Mouse (Mus musculus): ENCODE measurements around the gene Omg. TPM values are rescaled to one million over a fixed set of nuclear protein-coding genes. Genes with fewer than 3 reads are reported as not detected.

Omg gene
- polyA plus RNA-seq (2015; fragmentation: Nextera tagmentation; extraction: Ambion mirVana), result 0.22 and 0.33 TPM in 2 replicates

DNA sequence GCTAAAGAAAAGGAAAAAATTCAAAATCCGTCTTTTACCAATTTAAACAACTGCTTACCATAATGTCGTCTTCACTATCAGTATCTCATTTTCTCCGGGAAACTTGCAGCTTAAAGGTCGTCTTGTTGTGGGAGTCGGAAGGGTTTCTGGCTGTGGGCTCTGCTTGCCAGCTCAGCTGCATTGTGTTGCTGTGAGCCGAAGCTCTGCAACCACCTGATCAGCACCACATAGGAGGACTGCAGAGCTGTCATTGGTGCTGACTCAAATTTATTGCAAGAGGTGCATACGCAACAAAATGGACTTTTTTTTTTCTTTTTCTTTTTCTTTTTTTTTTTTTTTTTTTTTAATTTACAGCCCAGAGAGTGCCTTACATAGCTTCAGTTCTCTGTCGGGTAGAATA lies at the start of gene Omg:
Omg (minus strand) TSS at position 240 of the 400 bp plus-strand sequence.
- Histone ChIP-seq H3K4me1 (no peaks in the 10 kb centered on the region), H3K9me3 (no peaks in the 10 kb centered on the region), H3K27me3 (replicated peaks) (no peaks in the 10 kb centered on the region), H3K9ac (no peak within 1 kb of the TSS), H3K27ac (no peak within 1 kb of the TSS), H3K4me3 (replicated peaks) (no peak within 1 kb of the TSS), H3K36me3 (no peaks in the 10 kb centered on the region), H3K4me2 (no peak within 1 kb of the TSS)
- no peak for ATAC-seq (ENCODE audit: insufficient read depth, low FRiP score, low read depth)
- WGBS, result 55% methylated on average over 8 of the region's 8 CpGs

DNA sequence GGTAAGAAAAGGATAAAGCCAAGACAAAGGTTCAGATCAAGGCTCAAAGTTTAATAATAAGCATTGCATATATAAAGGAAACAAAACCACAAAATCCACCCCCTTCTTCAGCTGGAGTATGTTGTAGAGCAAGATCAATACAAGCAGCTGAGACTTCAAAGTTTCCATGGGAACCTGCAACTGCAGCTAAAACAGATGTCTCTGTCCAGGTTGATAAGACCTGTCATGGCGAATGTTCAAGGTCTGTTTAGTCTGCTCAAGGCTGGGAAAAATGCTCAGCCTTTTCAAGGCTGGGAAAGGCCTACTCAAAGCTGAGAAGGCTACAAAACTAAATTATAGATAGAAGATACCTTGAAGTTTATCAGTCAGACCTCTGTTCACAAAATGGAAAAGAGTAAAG lies 48.7 kb upstream of the Omg start:
- WGBS, result 64% methylated on average over 1 of the region's 1 CpGs
- Histone ChIP-seq H3K27me3 (replicated peaks) (no peaks in the 10 kb centered on the region), H3K4me2 (no peak overlapping the region), H3K4me3 (replicated peaks) (no peak overlapping the region), H3K9me3 (no peaks in the 10 kb centered on the region), H3K27ac (no peak overlapping the region), H3K36me3 (peaks cover 19% of the 10 kb centered on the region), H3K9ac (no peak overlapping the region), H3K4me1 (no peaks in the 10 kb centered on the region)
- ATAC-seq (ENCODE audit: insufficient read depth, low FRiP score, low read depth), result no peak

DNA sequence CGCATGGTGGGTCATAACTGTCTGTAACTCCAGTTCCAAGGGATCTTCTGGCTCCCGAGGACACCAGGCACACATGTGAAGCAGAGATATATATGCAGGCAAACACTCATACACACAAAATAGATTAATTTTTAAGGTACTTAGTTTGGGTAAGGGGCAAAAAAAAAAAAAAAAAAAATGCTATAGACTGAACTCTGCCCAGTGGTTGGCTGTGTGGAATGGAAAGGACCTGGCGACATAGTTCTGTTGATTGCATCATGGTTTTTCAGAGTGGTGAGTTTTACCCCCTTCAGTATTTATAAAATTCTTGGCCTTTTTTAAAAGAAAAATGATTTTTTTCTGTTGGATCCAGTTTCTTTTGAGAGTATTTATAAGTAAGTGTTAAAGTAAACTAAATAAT lies 32.4 kb upstream of the Omg start:
- Histone ChIP-seq H3K4me3 (replicated peaks) (no peak overlapping the region), H3K36me3 (peaks cover 9% of the 10 kb centered on the region; the same call in 1 of the 2 replicates)
- 94% methylated on average over 3 of the region's 3 CpGs for WGBS

DNA sequence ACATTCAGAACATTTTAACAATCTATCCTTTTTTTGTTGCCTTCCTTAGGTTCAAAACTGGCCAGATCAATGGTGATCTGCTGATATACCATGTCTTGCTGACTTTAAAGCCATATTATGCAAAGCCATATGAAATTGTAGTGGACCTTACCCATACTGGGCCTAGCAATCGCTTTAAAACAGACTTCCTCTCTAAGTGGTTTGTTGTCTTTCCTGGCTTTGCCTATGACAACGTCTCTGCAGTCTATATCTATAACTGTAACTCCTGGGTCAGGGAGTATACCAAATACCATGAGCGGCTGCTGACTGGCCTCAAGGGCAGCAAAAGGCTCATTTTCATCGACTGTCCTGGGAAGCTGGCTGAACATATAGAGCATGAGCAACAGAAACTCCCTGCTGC lies 31.7 kb upstream of the Omg start:
- Histone ChIP-seq H3K9ac (no peak overlapping the region), H3K27me3 (replicated peaks) (no peaks in the 10 kb centered on the region), H3K4me3 (replicated peaks) (no peak overlapping the region), H3K27ac (no peak overlapping the region), H3K36me3 (peaks cover 9% of the 10 kb centered on the region; the same call in 1 of the 2 replicates), H3K4me1 (peaks cover 6% of the 10 kb centered on the region; the same call in 1 of the 2 replicates), H3K9me3 (no peaks in the 10 kb centered on the region), H3K4me2 (no peak overlapping the region)
- 80% methylated on average over 4 of the region's 4 CpGs for WGBS
- no peak for ATAC-seq (ENCODE audit: insufficient read depth, low FRiP score, low read depth)

More for the DNA sequence above, 32.4 kb upstream of the Omg start:
- Histone ChIP-seq H3K4me1 (peaks cover 6% of the 10 kb centered on the region; the same call in 1 of the 2 replicates), H3K4me2 (no peak overlapping the region), H3K27ac (no peak overlapping the region), H3K27me3 (replicated peaks) (no peaks in the 10 kb centered on the region), H3K9ac (no peak overlapping the region), H3K9me3 (no peaks in the 10 kb centered on the region)
- no peak for ATAC-seq (ENCODE audit: insufficient read depth, low FRiP score, low read depth)

DNA sequence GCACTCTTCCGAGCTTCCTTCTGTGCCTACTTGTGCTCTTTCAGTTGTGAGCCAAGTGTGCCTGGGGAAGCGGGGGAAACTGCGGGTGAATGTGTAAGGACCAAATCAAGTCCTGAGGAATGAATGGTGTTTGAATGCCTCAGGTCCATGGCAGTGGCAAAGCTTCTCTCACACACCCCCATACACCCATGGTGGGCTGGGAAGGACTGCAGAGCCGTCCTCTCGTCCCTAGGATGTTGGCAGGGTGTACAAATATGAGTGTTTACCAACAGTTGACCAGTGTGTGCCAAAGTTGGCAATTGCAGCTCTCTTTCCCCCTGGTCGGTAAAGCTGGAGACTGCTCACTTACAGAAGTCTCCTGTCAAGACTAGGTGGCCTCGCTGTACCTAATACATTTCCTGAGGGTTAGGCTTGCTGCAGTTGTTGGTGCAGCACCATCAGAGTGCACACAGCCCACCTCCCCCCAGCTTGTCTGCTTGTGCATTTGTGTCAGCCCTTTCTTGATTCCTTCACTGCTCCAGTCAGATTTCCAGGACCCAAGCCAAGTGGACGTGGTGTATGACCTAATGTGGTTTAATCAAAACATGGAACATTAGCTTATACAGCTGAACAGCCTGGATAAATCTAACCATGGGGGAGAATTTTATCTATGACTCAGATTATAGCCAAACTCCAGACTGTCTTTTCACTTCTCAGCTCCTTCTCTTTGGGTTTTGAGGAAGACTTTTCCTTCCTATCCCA lies 30.2 kb upstream of the Omg start:
- Histone ChIP-seq H3K4me2 (no peak overlapping the region), H3K9me3 (no peaks in the 10 kb centered on the region), H3K9ac (no peak overlapping the region), H3K36me3 (peaks cover 9% of the 10 kb centered on the region; the same call in 1 of the 2 replicates), H3K4me3 (replicated peaks) (no peak overlapping the region), H3K27ac (peak overlapping the region; percentile 76; the same call in 1 of the 2 replicates), H3K27me3 (replicated peaks) (no peaks in the 10 kb centered on the region), H3K4me1 (peaks cover 6% of the 10 kb centered on the region; the same call in 1 of the 2 replicates)
- WGBS, result 71% methylated on average over 8 of the region's 8 CpGs
- ATAC-seq (ENCODE audit: insufficient read depth, low FRiP score, low read depth), result peak; percentile 39; the same call in 1 of the 2 replicates

DNA sequence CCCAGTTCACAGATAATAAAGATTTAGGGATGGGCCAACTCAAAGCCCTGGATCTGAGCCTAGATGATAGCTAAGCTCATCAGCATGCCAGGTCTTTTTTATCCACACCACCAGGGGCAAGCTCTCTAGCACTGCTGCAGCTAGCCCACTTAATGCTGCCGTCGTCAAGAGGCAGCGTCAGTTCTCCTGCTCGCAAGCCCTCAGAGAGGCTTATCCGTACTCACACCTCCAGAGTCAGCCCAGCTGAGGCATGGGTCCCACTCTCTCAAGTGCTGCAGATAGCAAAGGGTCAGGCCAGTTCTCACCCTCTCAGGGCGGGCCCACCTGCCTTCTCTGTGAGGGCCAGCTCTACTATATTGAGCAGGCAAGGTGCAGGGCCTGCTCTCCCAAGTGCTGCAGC lies 29.4 kb upstream of the Omg start:
- ATAC-seq (ENCODE audit: insufficient read depth, low FRiP score, low read depth), result no peak

DNA sequence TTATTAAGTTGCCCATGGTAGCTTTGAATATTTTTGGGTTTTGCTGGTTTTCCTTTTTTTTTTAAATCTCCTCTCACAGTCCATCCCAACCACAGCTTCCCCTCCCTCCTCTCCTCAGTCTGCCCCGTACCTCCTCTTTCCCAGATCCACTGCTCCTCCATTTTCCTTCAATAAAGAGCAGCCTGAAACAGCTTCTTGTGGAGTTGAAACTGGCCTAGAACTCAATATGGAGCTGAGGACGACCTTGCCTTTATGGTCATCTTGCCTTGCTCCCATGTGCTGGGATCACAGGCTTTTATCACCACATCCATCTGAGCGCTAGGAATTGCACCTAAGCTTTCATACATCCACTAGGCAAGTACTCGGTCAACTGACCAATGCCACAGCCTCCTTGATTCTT lies 27.6 kb upstream of the Omg start:
- H3K9ac ChIP-seq, result no peak overlapping the region
- no peaks in the 10 kb centered on the region for H3K9me3 ChIP-seq
- no peak overlapping the region for H3K27ac ChIP-seq
- H3K4me3 ChIP-seq (replicated peaks), result no peak overlapping the region
- H3K27me3 ChIP-seq (replicated peaks), result no peaks in the 10 kb centered on the region
- H3K4me1 ChIP-seq, result peaks cover 6% of the 10 kb centered on the region; the same call in 1 of the 2 replicates
- 88% methylated on average over 4 of the region's 4 CpGs for WGBS
- 0 out of 2 replicates have a peak, but pooled peaks cover 3% of the 10 kb centered on the region for H3K36me3 ChIP-seq
- ATAC-seq (ENCODE audit: insufficient read depth, low FRiP score, low read depth), result no peak
- H3K4me2 ChIP-seq, result no peak overlapping the region

More for the DNA sequence above, 29.4 kb upstream of the Omg start:
- Histone ChIP-seq H3K4me2 (no peak overlapping the region), H3K27me3 (replicated peaks) (no peaks in the 10 kb centered on the region), H3K27ac (no peak overlapping the region), H3K9me3 (no peaks in the 10 kb centered on the region), H3K4me1 (peaks cover 6% of the 10 kb centered on the region; the same call in 1 of the 2 replicates), H3K9ac (no peak overlapping the region), H3K4me3 (replicated peaks) (no peak overlapping the region), H3K36me3 (peaks cover 9% of the 10 kb centered on the region; the same call in 1 of the 2 replicates)
- WGBS, result 82% methylated on average over 6 of the region's 6 CpGs

DNA sequence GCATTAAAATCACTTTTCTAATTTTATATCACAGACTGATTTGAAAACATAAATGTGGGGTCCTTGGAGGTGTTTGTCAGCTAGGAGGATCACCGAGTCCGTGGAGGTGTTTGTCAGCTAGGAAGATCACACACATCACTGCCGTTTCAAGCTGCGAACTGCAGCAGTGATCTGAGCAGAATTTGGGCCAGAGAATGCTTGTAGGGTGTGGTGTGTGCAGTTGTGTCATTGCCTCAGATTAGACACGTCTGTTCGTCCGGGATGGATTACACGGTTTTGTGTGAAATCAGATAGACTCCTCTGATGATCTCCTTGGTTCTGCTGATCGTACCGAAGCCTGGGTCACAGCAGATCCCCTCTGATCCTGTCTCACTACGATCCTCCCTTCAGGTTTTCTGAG lies 26.9 kb upstream of the Omg start:
- H3K9ac ChIP-seq, result no peak overlapping the region
- H3K27ac ChIP-seq, result no peak overlapping the region
- no peak overlapping the region for H3K4me3 ChIP-seq (replicated peaks)
- H3K4me1 ChIP-seq, result peaks cover 6% of the 10 kb centered on the region; the same call in 1 of the 2 replicates
- no peaks in the 10 kb centered on the region for H3K9me3 ChIP-seq
- 83% methylated on average over 11 of the region's 11 CpGs for WGBS
- no peaks in the 10 kb centered on the region for H3K27me3 ChIP-seq (replicated peaks)
- no peak for ATAC-seq (ENCODE audit: insufficient read depth, low FRiP score, low read depth)
- no peak overlapping the region for H3K4me2 ChIP-seq
- H3K36me3 ChIP-seq, result 0 out of 2 replicates have a peak, but pooled peaks cover 3% of the 10 kb centered on the region

DNA sequence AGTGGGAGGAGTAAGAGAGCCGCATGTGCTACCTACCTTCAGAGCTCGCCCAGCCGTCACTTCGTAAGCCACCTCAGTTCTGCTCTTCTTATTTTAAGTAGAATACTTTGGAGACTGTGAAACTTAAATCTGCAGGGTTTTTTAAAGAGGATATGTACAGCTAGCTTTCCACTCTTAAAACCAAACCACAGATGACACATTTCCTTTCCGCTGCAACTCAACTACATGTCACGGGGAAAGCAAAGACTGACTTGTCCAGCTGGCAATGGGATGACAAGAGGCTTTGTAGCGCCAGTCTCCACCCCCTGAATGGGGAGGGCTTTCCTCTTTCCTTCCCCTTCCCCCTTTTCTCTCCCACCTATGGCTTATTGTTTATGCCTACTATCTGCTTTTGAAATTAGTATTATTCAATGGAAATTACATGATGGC lies 26.5 kb upstream of the Omg start, which contains the start of the genes Evi2 and Evi2a:
Evi2 (minus strand) TSS at position 257 of the 429 bp plus-strand sequence.
Evi2a (minus strand) TSS at position 277 of the 429 bp plus-strand sequence.
- no peak within 1 kb of the TSS for H3K27ac ChIP-seq
- no peaks in the 10 kb centered on the region for H3K27me3 ChIP-seq (replicated peaks)
- no peaks in the 10 kb centered on the region for H3K9me3 ChIP-seq
- H3K4me2 ChIP-seq, result no peak within 1 kb of the TSS
- peaks cover 6% of the 10 kb centered on the region; the same call in 1 of the 2 replicates for H3K4me1 ChIP-seq
- H3K4me3 ChIP-seq (replicated peaks), result no peak within 1 kb of the TSS
- 78% methylated on average over 7 of the region's 7 CpGs for WGBS
- H3K36me3 ChIP-seq, result 0 out of 2 replicates have a peak, but pooled peaks cover 3% of the 10 kb centered on the region
- H3K9ac ChIP-seq, result no peak within 1 kb of the TSS
- ATAC-seq (ENCODE audit: insufficient read depth, low FRiP score, low read depth), result no peak

DNA sequence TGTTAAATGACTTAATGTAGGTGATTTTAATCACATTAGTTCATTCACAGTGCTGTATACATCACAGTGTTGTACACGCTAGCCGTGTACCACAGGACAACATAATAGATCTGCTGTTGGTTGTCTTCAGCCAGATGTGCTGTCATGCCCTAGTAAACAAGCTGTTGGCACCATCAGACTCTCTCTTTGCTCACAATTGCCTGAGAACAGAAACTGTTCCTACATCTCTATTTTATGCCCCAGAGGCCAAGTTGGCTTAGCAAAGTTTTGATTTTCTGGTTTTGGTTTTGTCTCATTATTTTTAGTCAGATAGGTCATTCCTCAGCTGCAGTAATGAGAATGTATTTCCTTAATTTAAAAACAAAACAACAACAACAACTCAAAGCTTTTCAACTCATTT lies 25.9 kb upstream of the Omg start:
- no peak for ATAC-seq (ENCODE audit: insufficient read depth, low FRiP score, low read depth)
- no peak overlapping the region for H3K4me2 ChIP-seq
- H3K27ac ChIP-seq, result no peak overlapping the region
- H3K9ac ChIP-seq, result no peak overlapping the region
- no peak overlapping the region for H3K4me3 ChIP-seq (replicated peaks)
- 0 out of 2 replicates have a peak, but pooled peaks cover 3% of the 10 kb centered on the region for H3K36me3 ChIP-seq
- H3K27me3 ChIP-seq (replicated peaks), result no peaks in the 10 kb centered on the region
- 79% methylated on average over 2 of the region's 2 CpGs for WGBS
- H3K9me3 ChIP-seq, result no peaks in the 10 kb centered on the region
- peaks cover 6% of the 10 kb centered on the region; the same call in 1 of the 2 replicates for H3K4me1 ChIP-seq

DNA sequence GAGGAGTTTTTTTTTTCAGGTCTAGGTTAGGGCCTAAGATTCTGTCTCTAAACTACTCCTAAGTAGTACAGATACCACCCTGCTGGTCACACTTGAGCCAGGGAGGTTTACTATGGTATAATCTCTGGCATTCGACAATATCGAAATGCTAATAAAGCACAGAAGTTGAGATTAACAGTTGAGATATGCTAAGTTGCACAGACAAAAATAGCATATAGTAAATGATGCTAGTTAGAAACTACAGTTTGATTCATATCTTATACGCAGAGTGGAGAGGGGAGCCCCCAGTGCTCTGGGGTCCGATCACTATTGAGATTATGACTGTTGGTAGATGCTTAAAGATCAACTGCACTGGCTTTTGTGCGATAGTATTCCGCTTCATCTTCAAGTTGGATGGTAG lies 25.3 kb upstream of the Omg start:
- H3K36me3 ChIP-seq, result 0 out of 2 replicates have a peak, but pooled peaks cover 3% of the 10 kb centered on the region
- H3K27me3 ChIP-seq (replicated peaks), result no peaks in the 10 kb centered on the region
- H3K27ac ChIP-seq, result no peak overlapping the region; the same call in 1 of the 2 replicates
- H3K9ac ChIP-seq, result no peak overlapping the region
- ATAC-seq (ENCODE audit: insufficient read depth, low FRiP score, low read depth), result no peak
- WGBS, result 93% methylated on average over 6 of the region's 6 CpGs
- H3K4me3 ChIP-seq (replicated peaks), result no peak overlapping the region
- H3K9me3 ChIP-seq, result no peaks in the 10 kb centered on the region
- H3K4me2 ChIP-seq, result no peak overlapping the region
- peaks cover 5% of the 10 kb centered on the region; the same call in 1 of the 2 replicates for H3K4me1 ChIP-seq

DNA sequence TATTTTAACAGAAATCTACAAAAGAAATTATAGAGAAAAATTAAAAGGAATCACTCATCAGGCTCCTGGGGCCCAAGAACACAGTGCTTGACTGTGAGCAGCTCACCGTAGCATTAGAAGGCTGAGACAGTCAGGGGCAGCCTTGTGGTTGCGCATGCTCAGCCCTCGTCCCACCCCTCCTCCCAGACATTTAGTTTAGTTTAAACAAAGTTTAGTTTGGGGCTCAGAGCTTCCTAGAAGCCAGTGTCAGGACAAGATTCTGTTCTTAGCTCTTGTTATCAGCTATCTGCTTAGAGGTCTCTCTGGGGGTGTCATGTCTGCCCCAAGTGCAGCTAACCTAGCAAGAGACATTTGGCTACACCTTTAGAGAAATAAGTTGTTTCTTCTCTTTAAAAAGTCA lies 24.7 kb upstream of the Omg start:
- Histone ChIP-seq H3K4me2 (no peak overlapping the region), H3K4me3 (replicated peaks) (no peak overlapping the region), H3K27me3 (replicated peaks) (no peaks in the 10 kb centered on the region), H3K36me3 (no peaks in the 10 kb centered on the region), H3K27ac (no peak overlapping the region), H3K9ac (no peak overlapping the region), H3K4me1 (no peaks in the 10 kb centered on the region), H3K9me3 (no peaks in the 10 kb centered on the region)
- 68% methylated on average over 3 of the region's 3 CpGs for WGBS
- ATAC-seq (ENCODE audit: insufficient read depth, low FRiP score, low read depth), result no peak
